Mouse (Mus musculus): Measurements from ENCODE around the gene Aebp2. TPM values are rescaled to one million over a fixed set of nuclear protein-coding genes. Genes with fewer than 3 reads are reported as not detected.

The Aebp2 gene
- polyA plus RNA-seq, 1 experiment from 2014 or later, result 7.3 TPM

- Histone ChIP-seq H3K4me3 (ENCODE audit: low read depth, low read length) (no peak overlapping the region), H3K4me1 (replicated peaks; ENCODE audit: control insufficient read depth, insufficient read depth) (no peaks in the 10 kb centered on the region), H3K27ac (replicated peaks) (no peak overlapping the region), H3K27me3 (ENCODE audit: control insufficient read depth, insufficient read depth, low read length) (no peaks in the 10 kb centered on the region), H3K4me2 (replicated peaks; ENCODE audit: low read depth) (no peak overlapping the region), H3K36me3 (ENCODE audit: control insufficient read depth, insufficient read depth, low read length) (no peaks in the 10 kb centered on the region), H3K9ac (ENCODE audit: low read length) (no peak overlapping the region), H3K9me3 (ENCODE audit: control insufficient read depth, low read length) (no peaks in the 10 kb centered on the region)
- no peak for TF ChIP-seq EP300 (optimal IDR thresholded peaks at IDR 0.05)
- TF ChIP-seq CTCF (IDR thresholded peaks at IDR 0.05; ENCODE audit: low read depth), result no peak
- no peak for ATAC-seq (ENCODE audit: low FRiP score, low TSS enrichment)
- WGBS, result 88% methylated on average over 5 of the region's 5 CpGs
- DNase-seq (ENCODE audit: low spot score), result no peak
These were observed 12.3 kb upstream of the Aebp2 start for GRCm38 (mm10) chr6:140610117-140610516.

DNA sequence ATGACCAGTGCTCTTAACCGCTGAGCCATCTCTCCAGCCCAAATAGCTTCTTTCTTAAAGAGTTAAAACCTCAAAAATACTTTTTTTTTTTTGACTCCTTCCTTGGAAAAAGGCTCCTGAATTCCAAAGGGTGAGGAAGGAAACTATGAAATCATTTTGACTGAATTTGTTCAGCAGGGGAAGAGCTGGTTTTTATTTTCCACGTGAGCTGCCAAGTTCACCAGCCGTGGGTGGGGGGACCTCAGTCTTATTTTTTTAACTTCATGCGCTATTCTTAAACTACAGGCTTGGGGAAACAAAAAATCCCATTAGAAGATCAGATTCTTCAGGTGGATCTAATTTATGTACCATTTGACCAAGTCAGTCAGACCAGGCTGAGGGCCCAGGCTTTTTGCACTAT, 11.2 kb upstream of the Aebp2 start:
- no peaks in the 10 kb centered on the region for H3K4me1 ChIP-seq (replicated peaks; ENCODE audit: control insufficient read depth, insufficient read depth)
- H3K27me3 ChIP-seq (ENCODE audit: control insufficient read depth, insufficient read depth, low read length), result no peaks in the 10 kb centered on the region
- H3K9me3 ChIP-seq (ENCODE audit: control insufficient read depth, low read length), result no peaks in the 10 kb centered on the region
- ATAC-seq (ENCODE audit: low FRiP score, low TSS enrichment) (no peak), DNase-seq (ENCODE audit: low spot score) (no peak)
- H3K36me3 ChIP-seq (ENCODE audit: control insufficient read depth, insufficient read depth, low read length), result no peaks in the 10 kb centered on the region
- H3K9ac ChIP-seq (ENCODE audit: low read length), result no peak overlapping the region
- H3K4me3 ChIP-seq (ENCODE audit: low read depth, low read length), result no peak overlapping the region
- no peak overlapping the region for H3K4me2 ChIP-seq (replicated peaks; ENCODE audit: low read depth)
- TF ChIP-seq CTCF (IDR thresholded peaks at IDR 0.05; ENCODE audit: low read depth), result no peak
- TF ChIP-seq EP300 (optimal IDR thresholded peaks at IDR 0.05), result no peak
- WGBS, result 72% methylated on average over 4 of the region's 4 CpGs
- no peak overlapping the region for H3K27ac ChIP-seq (replicated peaks)

GRCm38 (mm10) chr6:140611893-140612473, 10.5 kb upstream of the Aebp2 start:
- Histone ChIP-seq H3K4me2 (replicated peaks; ENCODE audit: low read depth) (no peak overlapping the region), H3K4me1 (replicated peaks; ENCODE audit: control insufficient read depth, insufficient read depth) (no peaks in the 10 kb centered on the region), H3K27me3 (ENCODE audit: control insufficient read depth, insufficient read depth, low read length) (no peaks in the 10 kb centered on the region), H3K9me3 (ENCODE audit: control insufficient read depth, low read length) (no peaks in the 10 kb centered on the region), H3K4me3 (ENCODE audit: low read depth, low read length) (no peak overlapping the region), H3K27ac (replicated peaks) (no peak overlapping the region), H3K9ac (ENCODE audit: low read length) (no peak overlapping the region), H3K36me3 (ENCODE audit: control insufficient read depth, insufficient read depth, low read length) (no peaks in the 10 kb centered on the region)
- ATAC-seq (ENCODE audit: low FRiP score, low TSS enrichment) (no peak), DNase-seq (ENCODE audit: low spot score) (no peak)
- TF ChIP-seq EP300 (optimal IDR thresholded peaks at IDR 0.05) (no peak), CTCF (IDR thresholded peaks at IDR 0.05; ENCODE audit: low read depth) (no peak)
- 69% methylated on average over 13 of the region's 13 CpGs for WGBS

GRCm38 (mm10) chr6:140613822-140614221, 8.6 kb upstream of the Aebp2 start:
- no peaks in the 10 kb centered on the region for H3K36me3 ChIP-seq (ENCODE audit: control insufficient read depth, insufficient read depth, low read length)
- no peak overlapping the region for H3K27ac ChIP-seq (replicated peaks)
- H3K27me3 ChIP-seq (ENCODE audit: control insufficient read depth, insufficient read depth, low read length), result no peaks in the 10 kb centered on the region
- no peak overlapping the region for H3K9ac ChIP-seq (ENCODE audit: low read length)
- H3K9me3 ChIP-seq (ENCODE audit: control insufficient read depth, low read length), result no peaks in the 10 kb centered on the region
- TF ChIP-seq CTCF (IDR thresholded peaks at IDR 0.05; ENCODE audit: low read depth) (no peak), EP300 (optimal IDR thresholded peaks at IDR 0.05) (no peak)
- H3K4me2 ChIP-seq (replicated peaks; ENCODE audit: low read depth), result no peak overlapping the region
- H3K4me3 ChIP-seq (ENCODE audit: low read depth, low read length), result no peak overlapping the region
- DNase-seq (ENCODE audit: low spot score) (no peak), ATAC-seq (ENCODE audit: low FRiP score, low TSS enrichment) (no peak)
- 84% methylated on average over 3 of the region's 3 CpGs for WGBS
- no peaks in the 10 kb centered on the region for H3K4me1 ChIP-seq (replicated peaks; ENCODE audit: control insufficient read depth, insufficient read depth)

DNA sequence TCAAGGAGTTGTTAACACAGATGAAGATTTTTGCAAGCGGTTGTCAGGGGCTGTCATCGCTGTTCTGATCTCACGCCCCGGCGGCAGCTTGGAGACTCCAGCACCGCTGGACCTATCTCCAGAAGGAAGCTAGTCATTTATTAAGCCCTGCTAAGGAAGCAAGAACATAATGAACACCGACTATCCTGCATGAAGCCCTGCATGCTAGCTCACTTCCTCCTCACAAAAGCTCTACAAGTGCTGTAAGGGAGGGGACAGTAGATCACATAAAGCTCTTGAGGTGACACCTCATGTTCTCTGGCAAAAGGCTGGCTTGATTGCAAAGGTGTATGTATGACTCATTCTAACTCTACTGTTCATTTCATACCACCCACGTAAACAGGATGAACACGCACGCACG, 7.8 kb upstream of the Aebp2 start:
- H3K4me2 ChIP-seq (replicated peaks; ENCODE audit: low read depth), result no peak overlapping the region
- TF ChIP-seq CTCF (IDR thresholded peaks at IDR 0.05; ENCODE audit: low read depth) (no peak), EP300 (optimal IDR thresholded peaks at IDR 0.05) (no peak)
- no peak overlapping the region for H3K4me3 ChIP-seq (ENCODE audit: low read depth, low read length)
- no peak overlapping the region for H3K9ac ChIP-seq (ENCODE audit: low read length)
- H3K9me3 ChIP-seq (ENCODE audit: control insufficient read depth, low read length), result no peaks in the 10 kb centered on the region
- no peaks in the 10 kb centered on the region for H3K36me3 ChIP-seq (ENCODE audit: control insufficient read depth, insufficient read depth, low read length)
- no peaks in the 10 kb centered on the region for H3K4me1 ChIP-seq (replicated peaks; ENCODE audit: control insufficient read depth, insufficient read depth)
- 68% methylated on average over 11 of the region's 11 CpGs for WGBS
- peak overlapping the region; percentile 56; the same call in 1 of the 2 replicates for H3K27ac ChIP-seq (replicated peaks)
- peak; percentile 77 for ATAC-seq (ENCODE audit: low FRiP score, low TSS enrichment)
- H3K27me3 ChIP-seq (ENCODE audit: control insufficient read depth, insufficient read depth, low read length), result no peaks in the 10 kb centered on the region
- no peak for DNase-seq (ENCODE audit: low spot score)

DNA sequence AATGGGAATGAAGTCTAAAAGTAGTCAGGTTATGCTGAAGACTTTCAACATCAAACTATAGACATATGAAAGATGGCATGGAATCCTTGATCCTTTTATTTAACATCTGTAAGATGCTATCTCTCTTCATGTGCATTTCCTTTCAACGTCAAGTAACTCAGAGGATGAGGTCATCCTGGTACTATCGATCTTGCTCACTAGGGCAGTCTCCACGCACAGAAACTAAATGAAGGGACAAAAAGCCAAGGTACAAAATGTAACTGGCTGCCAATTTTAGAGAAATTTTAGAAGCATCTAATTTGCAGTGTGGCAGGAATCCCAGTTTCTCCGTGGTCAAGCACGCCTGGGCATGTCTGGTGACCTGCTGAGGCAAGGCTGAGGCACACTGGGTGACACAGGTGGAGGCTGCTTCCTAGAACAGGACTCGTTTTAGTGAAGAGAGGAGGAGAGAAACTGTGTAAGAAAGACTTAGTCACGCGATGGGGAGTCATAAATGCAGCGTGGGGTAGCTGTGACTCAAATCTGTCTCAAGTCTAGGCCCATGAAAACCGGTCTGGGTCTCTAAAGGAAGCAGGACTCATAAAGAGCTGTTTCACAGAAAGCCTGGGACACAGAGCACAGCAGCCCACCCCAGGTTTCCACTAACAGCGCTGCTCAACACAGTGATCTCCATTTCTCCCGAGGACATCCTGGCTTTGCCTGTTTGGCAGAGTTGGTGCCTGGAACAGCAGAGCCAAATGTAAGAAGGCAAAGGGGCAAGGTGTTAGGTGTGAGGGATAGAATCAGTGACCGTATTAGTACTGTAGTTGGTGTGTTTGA, 1.7 kb upstream of the Aebp2 start:
- no peak overlapping the region for H3K4me3 ChIP-seq (ENCODE audit: low read depth, low read length)

More for the DNA sequence above, 1.7 kb upstream of the Aebp2 start:
- WGBS, result 53% methylated on average over 13 of the region's 13 CpGs
- Histone ChIP-seq H3K4me2 (replicated peaks; ENCODE audit: low read depth) (no peak overlapping the region), H3K36me3 (ENCODE audit: control insufficient read depth, insufficient read depth, low read length) (no peaks in the 10 kb centered on the region), H3K9ac (ENCODE audit: low read length) (no peak overlapping the region), H3K4me1 (replicated peaks; ENCODE audit: control insufficient read depth, insufficient read depth) (peaks cover 3% of the 10 kb centered on the region; the same call in 1 of the 2 replicates), H3K27ac (replicated peaks) (peak overlapping the region; percentile 80), H3K9me3 (ENCODE audit: control insufficient read depth, low read length) (no peaks in the 10 kb centered on the region), H3K27me3 (ENCODE audit: control insufficient read depth, insufficient read depth, low read length) (no peaks in the 10 kb centered on the region)
- TF ChIP-seq EP300 (optimal IDR thresholded peaks at IDR 0.05) (no peak), CTCF (IDR thresholded peaks at IDR 0.05; ENCODE audit: low read depth) (no peak)
- ATAC-seq (ENCODE audit: low FRiP score, low TSS enrichment) (no peak), DNase-seq (ENCODE audit: low spot score) (no peak)

Data from stomach, postnatal 0 days (tissue).